Mouse (Mus musculus) embryonic stem cell, embryonic (primary cell): ENCODE measurements around the gene Cers2.

Source experiments
- CTCF ChIA-PET, 4 experiments: fragments of 300-600 bp in 2 of 4; fragments of 350-600 bp in 2 of 4; sonication (Branson Sonifier 250); formaldehyde crosslinking; loops; one replicate each; lab custom pipeline; 2022; ENCODE audit warnings: inconsistent platforms in 2 of 4; lab: Charles Lee
- POLR2A ChIA-PET, 4 experiments: fragments of 300-600 bp in 2 of 4; fragments of 350-600 bp in 2 of 4; sonication (Branson Sonifier 250); formaldehyde crosslinking; loops; one replicate each; lab custom pipeline; 2022; ENCODE audit warnings: antibody characterized with exemption in 4 of 4, inconsistent platforms in 1 of 4; lab: Charles Lee

Cers2 gene

DNA sequence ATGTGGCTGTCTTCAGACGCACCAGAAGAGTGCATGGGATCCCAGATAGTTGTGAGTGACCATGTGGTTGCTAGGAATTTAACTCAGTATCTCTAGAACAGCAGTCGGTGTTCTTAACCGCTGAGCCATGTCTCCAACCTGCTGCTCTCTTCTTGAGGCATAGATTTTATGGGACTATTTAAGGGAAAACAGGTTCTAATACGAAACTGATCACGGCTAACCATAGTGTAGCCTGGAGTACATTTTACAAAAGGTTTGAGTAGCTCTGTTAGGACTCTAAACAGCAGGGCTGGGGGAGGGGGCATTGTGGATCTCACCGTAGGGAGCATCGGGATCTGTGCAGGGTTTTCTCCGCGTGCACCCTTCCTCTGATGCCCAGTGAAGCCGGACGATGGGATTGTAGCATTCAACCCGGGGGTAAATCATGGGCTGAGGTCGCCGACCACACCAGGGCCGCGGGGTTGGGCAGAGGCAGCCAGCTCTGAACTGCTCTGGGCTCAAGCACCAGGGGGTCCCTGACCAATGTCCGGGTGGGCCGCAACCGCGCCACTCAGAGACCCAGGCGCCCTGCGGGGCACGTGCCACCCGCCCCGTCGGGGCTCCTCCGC is at the start of gene Cers2:
Cers2 (plus strand) TSS at position 306 of the 608 bp plus-strand sequence.
- CTCF ChIA-PET: interaction anchor here in 3 of 4 experiments (0.6 to 1.9 kb wide), 5 partner anchors 10 to 45 kb away, joined by 3 to 11 read pairs (median 4); no protein-coding TSS in a partner anchor
- POLR2A ChIA-PET: interaction anchor here in 3 of 4 experiments (0.6 to 3.2 kb wide), 30 partner anchors 8 to 637 kb away, joined by 3 to 17 read pairs (median 4); partner anchors contain the start of genes Mindy1 (in 2 of the 3), Prune1 (in 2 of the 3), Anxa9 (in 1 of the 3) and Arnt (in 1 of the 3)

DNA sequence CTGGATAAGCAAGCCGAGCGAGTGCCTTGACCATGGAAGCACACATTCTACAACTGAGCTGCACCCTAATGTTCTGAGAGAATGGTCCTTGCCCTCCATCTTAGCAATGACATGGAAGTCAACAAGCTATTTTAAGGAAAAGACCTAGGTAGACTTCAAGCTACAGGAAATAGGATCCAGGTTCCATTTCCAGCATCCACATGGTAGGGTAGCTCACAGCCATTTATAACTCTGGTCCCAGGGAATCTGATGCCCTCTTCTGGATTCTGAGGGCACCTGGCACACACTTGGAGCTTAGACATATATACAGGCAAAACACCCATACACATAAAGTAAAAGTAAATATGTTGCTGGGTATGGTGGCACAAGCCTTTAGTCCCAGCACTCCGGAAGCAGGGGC is 48.5 kb upstream of the Cers2 start:
- CTCF ChIA-PET: interaction anchor here in 2 of 4 experiments (0.6 to 0.8 kb wide), 3 partner anchors 49 to 274 kb away, joined by 5 to 8 read pairs (median 6); partner anchors contain the start of gene Gabpb2 (in 1 of the 2)

GRCm38 (mm10) chr3:95267855-95268254 is 46.7 kb upstream of the Cers2 start:
- POLR2A ChIA-PET: interaction anchor here in 1 of 4 experiments (1.4 to 2.4 kb wide), 4 partner anchors 10 to 127 kb away, joined by 3 to 6 read pairs (median 4); no protein-coding TSS in a partner anchor
- CTCF ChIA-PET: no interaction called here

More for the DNA sequence above, 48.5 kb upstream of the Cers2 start:
- POLR2A ChIA-PET: interaction anchor here in 3 of 4 experiments (0.8 to 1.7 kb wide), 9 partner anchors 9 to 47 kb away, joined by 3 to 7 read pairs (median 4); partner anchors contain the start of genes Bnipl (in 1 of the 3), Gm128 (in 1 of the 3), Mindy1 (in 1 of the 3) and Prune1 (in 1 of the 3)

- ChIA-PET CTCF (interaction anchor here in 2 of 4 experiments (0.6 to 1.6 kb wide), 4 partner anchors 34 to 747 kb away, joined by 3 to 11 read pairs (median 4); partner anchors contain the start of gene Cers2 (in 1 of the 2)), POLR2A (interaction anchor here in 2 of 4 experiments (0.6 to 4.6 kb wide), 11 partner anchors 10 to 431 kb away, joined by 3 to 29 read pairs (median 5); partner anchors contain the start of genes Mindy1 (in 2 of the 2), Prune1 (in 2 of the 2) and Gm128 (in 1 of the 2))
These were observed 44.8 kb upstream of the Cers2 start for GRCm38 (mm10) chr3:95269789-95270188.

DNA sequence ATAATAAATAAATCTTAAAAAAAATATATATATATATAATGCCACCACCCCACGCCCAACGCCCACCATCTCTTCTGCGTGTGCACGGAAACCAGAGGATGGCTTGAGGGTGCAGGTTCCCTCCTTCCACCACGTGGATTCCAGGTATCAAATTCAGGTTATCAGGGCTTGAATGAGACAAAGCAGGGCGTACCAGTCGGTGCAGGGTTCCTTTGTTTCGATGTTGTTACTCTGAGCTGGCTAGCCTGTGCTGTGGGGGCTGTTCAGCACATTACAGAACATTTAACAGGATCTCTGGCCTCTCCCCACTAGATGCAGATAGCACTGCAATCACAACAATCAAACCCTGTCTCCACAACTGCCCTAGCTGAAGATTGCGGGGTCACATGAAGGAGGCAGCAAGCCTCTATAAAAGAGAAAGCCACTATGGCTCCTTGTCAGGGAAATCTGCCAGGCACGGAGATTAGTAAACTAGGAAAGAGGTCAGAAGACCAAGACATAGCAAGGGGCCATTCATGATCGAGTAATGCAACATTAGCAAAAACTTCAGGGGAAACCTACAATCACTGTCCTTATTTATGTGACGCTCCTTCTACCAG is 43.7 kb upstream of the Cers2 start:
- ChIA-PET POLR2A (interaction anchor here in 3 of 4 experiments (0.5 to 4.6 kb wide), 12 partner anchors 11 to 432 kb away, joined by 3 to 29 read pairs (median 4); partner anchors contain the start of genes Mindy1 (in 2 of the 3), Prune1 (in 2 of the 3), Cdc42se1 (in 1 of the 3) and Gm128 (in 1 of the 3)), CTCF (interaction anchor here in 3 of 4 experiments (0.6 to 1.8 kb wide), 4 partner anchors 22 to 274 kb away, joined by 3 to 7 read pairs (median 4); no protein-coding TSS in a partner anchor)

DNA sequence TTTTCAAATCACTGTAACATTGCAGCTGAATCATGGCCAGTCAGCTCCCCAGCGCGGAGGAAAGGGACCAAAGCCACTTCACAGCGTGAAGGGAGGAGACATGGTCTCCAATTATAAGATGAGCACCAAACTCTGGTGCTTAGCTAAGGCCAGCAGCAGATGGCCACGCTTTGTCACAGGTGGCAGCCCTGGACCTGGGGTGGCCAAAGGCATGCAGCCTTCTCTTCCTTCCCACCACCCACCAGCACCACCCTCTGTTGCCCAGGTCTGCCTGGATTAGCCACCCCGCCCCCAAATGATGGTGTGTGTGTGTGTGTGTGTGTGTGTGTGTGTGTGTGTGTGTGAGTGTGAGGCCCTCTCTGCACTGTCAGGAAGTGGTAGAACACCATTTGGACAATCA is 41.1 kb upstream of the Cers2 start:
- CTCF ChIA-PET: interaction anchor here in 2 of 4 experiments (0.5 to 0.7 kb wide), 4 partner anchors 40 to 297 kb away, joined by 3 to 17 read pairs (median 4); no protein-coding TSS in a partner anchor
- POLR2A ChIA-PET: interaction anchor here in 2 of 4 experiments (0.6 to 5.7 kb wide), 10 partner anchors 8 to 305 kb away, joined by 3 to 36 read pairs (median 3); partner anchors contain the start of genes Prune1 (in 2 of the 2), Bnipl (in 1 of the 2), Gabpb2 (in 1 of the 2) and Mindy1 (in 1 of the 2)

DNA sequence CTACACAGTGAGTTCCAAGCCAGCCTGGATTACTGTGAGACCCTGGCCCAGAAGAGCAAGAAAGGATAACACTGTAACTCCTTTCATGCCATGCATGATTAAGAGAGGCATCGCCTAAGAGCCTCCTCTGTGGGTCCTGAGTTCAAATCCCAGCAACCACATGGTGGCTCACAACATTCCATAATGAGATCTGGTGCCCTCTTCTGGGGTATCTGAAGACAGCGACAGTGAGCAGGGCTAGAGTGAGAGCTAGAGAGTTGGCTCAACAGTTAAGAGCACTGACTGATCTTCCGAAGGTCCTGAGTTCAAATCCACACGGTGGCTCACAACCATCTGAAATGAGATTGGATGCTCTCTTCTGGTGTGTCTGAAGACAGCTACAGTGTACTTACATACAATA is 40.1 kb upstream of the Cers2 start:
- ChIA-PET CTCF (interaction anchor here in 3 of 4 experiments (0.5 to 1.0 kb wide), 5 partner anchors 51 to 298 kb away, joined by 3 to 17 read pairs (median 3); partner anchors contain the start of gene Gabpb2 (in 1 of the 3)), POLR2A (interaction anchor here in 3 of 4 experiments (0.6 to 5.7 kb wide), 17 partner anchors 7 to 235 kb away, joined by 3 to 36 read pairs (median 3); partner anchors contain the start of genes Bnipl (in 1 of the 3), Mindy1 (in 1 of the 3) and Prune1 (in 1 of the 3))

- CTCF ChIA-PET: interaction anchor here in 3 of 4 experiments (0.5 to 1.0 kb wide), 3 partner anchors 58 to 172 kb away, joined by 3 read pairs; partner anchors contain the start of gene Gabpb2 (in 1 of the 3)
- POLR2A ChIA-PET: interaction anchor here in 3 of 4 experiments (0.6 to 5.7 kb wide), 16 partner anchors 8 to 698 kb away, joined by 3 to 36 read pairs (median 4); partner anchors contain the start of gene Zfp687 (in 1 of the 3)
These were observed 39.4 kb upstream of the Cers2 start for GRCm38 (mm10) chr3:95275161-95275560.

DNA sequence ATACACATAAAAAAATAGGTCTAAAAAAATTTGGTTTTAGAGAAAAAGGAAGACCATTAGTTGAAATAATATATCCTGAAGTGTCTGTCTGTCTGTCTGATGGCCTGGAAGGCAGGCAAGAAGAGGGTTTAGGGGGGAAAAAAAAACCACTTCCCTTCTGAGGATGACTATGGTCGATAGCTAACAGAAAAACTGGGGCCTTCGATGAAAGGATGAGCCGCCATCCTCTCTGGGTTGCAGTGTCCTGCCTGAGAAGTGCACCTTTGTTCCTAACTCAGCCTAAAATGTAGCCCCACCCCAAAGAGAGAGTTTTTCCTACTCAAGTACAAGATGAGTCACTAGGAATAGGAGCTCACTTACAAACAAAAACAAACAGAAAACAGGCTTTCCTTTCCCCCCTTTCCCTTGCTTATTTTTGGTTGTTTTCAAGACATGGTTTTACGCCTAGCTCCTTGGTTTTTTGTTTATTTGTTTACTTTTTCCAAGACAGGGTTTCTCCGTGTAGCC is 38.1 kb upstream of the Cers2 start:
- ChIA-PET CTCF (interaction anchor here in 2 of 4 experiments (0.9 to 1.1 kb wide), 2 partner anchors 13 to 16 kb away, joined by 3 to 6 read pairs; no protein-coding TSS in a partner anchor), POLR2A (interaction anchor here in 3 of 4 experiments (0.6 to 5.7 kb wide), 18 partner anchors 10 to 261 kb away, joined by 3 to 36 read pairs (median 5); partner anchors contain the start of genes Gm128 (in 1 of the 3) and Zfp687 (in 1 of the 3))

- ChIA-PET CTCF (interaction anchor here in 2 of 4 experiments (0.5 to 1.1 kb wide), 4 partner anchors 14 to 720 kb away, joined by 3 to 12 read pairs (median 4); no protein-coding TSS in a partner anchor), POLR2A (interaction anchor here in 3 of 4 experiments (0.5 to 5.7 kb wide), 24 partner anchors 9 to 653 kb away, joined by 3 to 36 read pairs (median 5); partner anchors contain the start of genes Gm128 (in 1 of the 3), Mllt11 (in 1 of the 3) and Zfp687 (in 1 of the 3))
These were observed 37.4 kb upstream of the Cers2 start for GRCm38 (mm10) chr3:95277149-95277551.

- POLR2A ChIA-PET: interaction anchor here in 3 of 4 experiments (0.6 to 5.9 kb wide), 26 partner anchors 7 to 1198 kb away, joined by 3 to 51 read pairs (median 6); partner anchors contain the start of genes Cdc42se1 (in 2 of the 3), Cers2 (in 2 of the 3), Mllt11 (in 2 of the 3) and Bnipl (in 1 of the 3)
- CTCF ChIA-PET: interaction anchor here in 3 of 4 experiments (0.7 to 1.6 kb wide), 4 partner anchors 14 to 66 kb away, joined by 3 to 5 read pairs (median 4); no protein-coding TSS in a partner anchor
These were observed 33.8 kb upstream of the Cers2 start for GRCm38 (mm10) chr3:95280747-95281146.

DNA sequence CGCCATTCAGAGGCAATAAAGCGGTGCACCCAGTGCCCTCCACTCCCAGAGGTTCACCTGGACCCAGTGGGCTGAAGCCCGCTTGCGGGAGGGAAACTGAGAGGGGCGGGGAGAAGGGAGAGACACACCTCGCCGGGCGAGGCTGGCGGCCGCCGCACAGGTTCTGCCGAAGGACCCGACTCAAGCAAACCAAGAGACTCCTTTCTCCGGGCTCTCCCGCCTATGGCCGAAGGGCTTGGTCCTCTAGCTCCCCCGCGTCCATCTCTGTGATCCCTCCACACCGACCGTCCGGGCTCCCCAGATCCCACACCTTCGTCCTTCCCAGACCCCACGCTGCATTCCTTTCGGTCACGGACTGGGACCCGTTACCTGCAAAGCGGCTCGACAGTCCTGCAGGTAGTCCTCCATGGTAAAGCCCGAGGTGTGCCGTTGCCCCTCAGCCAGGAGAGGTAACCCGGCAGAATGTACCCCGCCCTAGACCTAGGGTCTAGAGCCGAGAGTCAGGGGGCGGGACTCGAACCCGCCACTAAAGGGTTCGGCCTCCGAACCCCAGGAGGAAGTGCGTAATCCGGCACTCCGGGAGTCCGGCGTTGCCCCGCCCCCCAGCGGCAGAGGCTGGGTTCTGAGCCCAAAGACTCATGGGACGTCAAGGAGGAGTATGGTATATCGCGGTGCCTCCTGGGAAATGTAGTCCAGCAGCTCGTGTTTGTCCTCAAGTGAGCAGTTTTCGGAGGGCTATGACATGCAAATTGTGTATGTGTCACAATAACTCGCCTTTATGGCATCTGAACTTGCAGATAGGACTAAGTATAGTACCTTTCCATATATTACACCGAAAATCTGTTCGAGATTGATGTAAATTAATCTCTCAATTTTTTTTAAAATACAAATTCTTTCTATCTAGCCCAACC is 33.1 kb upstream of the Cers2 start, which contains the start of the genes Mindy1 and Prune1:
Mindy1 (plus strand) TSS at position 130 of the 911 bp plus-strand sequence.
Prune1 (minus strand) TSS at position 861 of the 911 bp plus-strand sequence.
- CTCF ChIA-PET: interaction anchor here (0.6 to 1.6 kb wide), 13 partner anchors 9 to 868 kb away, joined by 3 to 5 read pairs (median 3); partner anchors contain the start of genes Cers2 (in 1 of the 4) and Gabpb2 (in 1 of the 4)
- POLR2A ChIA-PET: interaction anchor here (0.6 to 5.9 kb wide), 51 partner anchors 8 to 1198 kb away, joined by 3 to 51 read pairs (median 4); partner anchors contain the start of genes Cdc42se1 (in 2 of the 4), Cers2 (in 2 of the 4), Mllt11 (in 2 of the 4) and Bnipl (in 1 of the 4)

- ChIA-PET CTCF (interaction anchor here (0.6 to 1.6 kb wide), 7 partner anchors 8 to 266 kb away, joined by 3 to 5 read pairs (median 3); no protein-coding TSS in a partner anchor), POLR2A (interaction anchor here (0.6 to 5.9 kb wide), 45 partner anchors 8 to 573 kb away, joined by 3 to 51 read pairs (median 4); partner anchors contain the start of genes Cers2 (in 2 of the 4), Gabpb2 (in 2 of the 4), Mllt11 (in 2 of the 4) and Bnipl (in 1 of the 4))
These were observed 32.2 kb upstream of the Cers2 start for GRCm38 (mm10) chr3:95282381-95282864.

- ChIA-PET POLR2A (interaction anchor here in 3 of 4 experiments (0.9 to 5.9 kb wide), 28 partner anchors 8 to 573 kb away, joined by 3 to 51 read pairs (median 5); partner anchors contain the start of genes Gabpb2 (in 2 of the 3), Mllt11 (in 2 of the 3), Cdc42se1 (in 1 of the 3) and Cers2 (in 1 of the 3)), CTCF (interaction anchor here in 3 of 4 experiments (0.6 to 1.9 kb wide), 5 partner anchors 7 to 67 kb away, joined by 3 to 7 read pairs (median 3); no protein-coding TSS in a partner anchor)
These were observed 31.6 kb upstream of the Cers2 start for GRCm38 (mm10) chr3:95282865-95283588.
